ENCODE assay signal across 9 mouse cellular contexts in genomic region chr1:160259884-160260283, GRCm38 (mm10). TPM values are rescaled to one million over a fixed set of nuclear protein-coding genes. Genes with fewer than 3 reads are reported as not detected.
DNase-seq lines count a peak whose midpoint lies in the region; ATAC-seq lines count a peak whose summit lies in the region.
"Had no signal": no experiment of that assay in that cellular context is flagged by ENCODE, and none has a peak within 500 bp of the region (broad histone marks: within the 10 kb centered on the region; RNA-seq: fewer than 3 reads in every experiment).

No protein-coding gene starts in this region.

- H3K4me2 ChIP-seq in kidney, embryonic 16.5 days (replicated peaks; ENCODE audit: low read depth, low read length), result no peak overlapping the region
- H3K4me2 ChIP-seq in hindbrain, embryonic 16.5 days (ENCODE audit: low read length), result 0 out of 2 replicates have a peak overlapping the region, but pooled peaks have one; percentile 8
- H3K4me2 ChIP-seq: liver, embryonic 15.5 days had no signal

- no peak overlapping the region for H3K4me3 ChIP-seq in kidney, embryonic 16.5 days (ENCODE audit: low read length)
- no peak overlapping the region for H3K4me3 ChIP-seq in hindbrain, embryonic 16.5 days (ENCODE audit: low read length)
- H3K4me3 ChIP-seq: liver, embryonic 15.5 days had no signal

- H3K9ac ChIP-seq in kidney, embryonic 16.5 days (replicated peaks; ENCODE audit: low read length), result no peak overlapping the region
- no peak overlapping the region for H3K9ac ChIP-seq in hindbrain, embryonic 16.5 days (ENCODE audit: low read depth, low read length)
- H3K9ac ChIP-seq: liver, embryonic 15.5 days had no signal

- no peaks in the 10 kb centered on the region for H3K27me3 ChIP-seq in kidney, embryonic 16.5 days (ENCODE audit: insufficient read depth, low read length)
- no peaks in the 10 kb centered on the region for H3K27me3 ChIP-seq in hindbrain, embryonic 16.5 days (replicated peaks; ENCODE audit: control insufficient read depth, insufficient read depth, low read length)
- H3K27me3 ChIP-seq: liver, embryonic 15.5 days had no signal

- no peak; the same call in 1 of the 2 replicates for ATAC-seq in kidney, embryonic 16.5 days (ENCODE audit: low FRiP score, low TSS enrichment)
- ATAC-seq in hindbrain, embryonic 16.5 days, result peak; percentile 91

- WGBS in kidney, embryonic 16.5 days, result 61% methylated on average over 7 of the region's 7 CpGs
- WGBS in hindbrain, embryonic 16.5 days, result 24% methylated on average over 7 of the region's 7 CpGs

- DNase-seq in kidney, adult 11 months, result peak; percentile 24
- DNase-seq in cerebellum, adult 9-11 months, result peak; percentile 71
- DNase-seq in lung, postnatal 4 days, result peak; percentile 50 to 65
- no peak for DNase-seq in spleen, adult 12 weeks (ENCODE audit: low spot score)
- DNase-seq in adrenal gland, postnatal 25 days, result no peak
- DNase-seq in heart, postnatal 4 days, result no peak

- H3K9me3 ChIP-seq in kidney, embryonic 16.5 days (ENCODE audit: low read length), result no peaks in the 10 kb centered on the region
- no peaks in the 10 kb centered on the region for H3K9me3 ChIP-seq in hindbrain, embryonic 16.5 days (ENCODE audit: control insufficient read depth, low read length)
- H3K9me3 ChIP-seq: liver, embryonic 15.5 days had no signal

- no peak overlapping the region for H3K27ac ChIP-seq in kidney, embryonic 16.5 days (ENCODE audit: low read length)
- H3K27ac ChIP-seq in hindbrain, embryonic 16.5 days (ENCODE audit: low read depth, low read length), result 0 out of 2 replicates have a peak overlapping the region, but pooled peaks have one; percentile 8
- H3K27ac ChIP-seq: liver, embryonic 15.5 days had no signal

- no peaks in the 10 kb centered on the region; the same call in 1 of the 2 replicates for H3K4me1 ChIP-seq in kidney, embryonic 16.5 days (ENCODE audit: insufficient read depth, low read length)
- peaks cover 7% of the 10 kb centered on the region for H3K4me1 ChIP-seq in hindbrain, embryonic 16.5 days (ENCODE audit: control insufficient read depth, insufficient read depth, low read depth, low read length)

- no peaks in the 10 kb centered on the region for H3K36me3 ChIP-seq in kidney, embryonic 16.5 days (ENCODE audit: insufficient read depth, low read length)
- peaks cover 2% of the 10 kb centered on the region; the same call in 1 of the 2 replicates for H3K36me3 ChIP-seq in hindbrain, embryonic 16.5 days (ENCODE audit: control insufficient read depth, insufficient read depth, low read length)

RNA-seq across cellular contexts. Expression of gene Cacybp, which starts 47.2 kb away (rescaled TPM):
- polyA plus RNA-seq in kidney, embryonic 16.5 days (2015; fragmentation: Nextera tagmentation; extraction: Ambion mirVana), result 203 and 213 TPM in 2 replicates
- 263 and 294 TPM in 2 replicates for polyA plus RNA-seq in hindbrain, embryonic 16.5 days (2015; fragmentation: Nextera tagmentation; extraction: Ambion mirVana)
- total RNA-seq in adrenal gland, postnatal 25 days (2021), result 81.3 and 101 TPM in 2 replicates
- total RNA-seq in heart, postnatal 4 days (2021), result 10 to 100 TPM; 73.8 to 75.4 TPM

Comparison
In these comparisons a context has a peak if more than half of its experiments do, and no peak if none do; other contexts are left out.
1. DNase-seq: peak in kidney, adult 11 months (single experiment), cerebellum, adult 9-11 months (single experiment) and lung, postnatal 4 days (2 of 2); none in spleen, adult 12 weeks (single experiment), adrenal gland, postnatal 25 days (single experiment) and heart, postnatal 4 days (single experiment).